Mouse (Mus musculus) urinary bladder, postnatal 25 days (tissue): ENCODE measurements around the gene Piezo1.

ENCODE experiments used
- DNase-seq: peaks from one replicate; pipeline ENCODE4 v3.0.0; 2022; ENCODE audit warnings: low spot score

Gene Piezo1

DNA sequence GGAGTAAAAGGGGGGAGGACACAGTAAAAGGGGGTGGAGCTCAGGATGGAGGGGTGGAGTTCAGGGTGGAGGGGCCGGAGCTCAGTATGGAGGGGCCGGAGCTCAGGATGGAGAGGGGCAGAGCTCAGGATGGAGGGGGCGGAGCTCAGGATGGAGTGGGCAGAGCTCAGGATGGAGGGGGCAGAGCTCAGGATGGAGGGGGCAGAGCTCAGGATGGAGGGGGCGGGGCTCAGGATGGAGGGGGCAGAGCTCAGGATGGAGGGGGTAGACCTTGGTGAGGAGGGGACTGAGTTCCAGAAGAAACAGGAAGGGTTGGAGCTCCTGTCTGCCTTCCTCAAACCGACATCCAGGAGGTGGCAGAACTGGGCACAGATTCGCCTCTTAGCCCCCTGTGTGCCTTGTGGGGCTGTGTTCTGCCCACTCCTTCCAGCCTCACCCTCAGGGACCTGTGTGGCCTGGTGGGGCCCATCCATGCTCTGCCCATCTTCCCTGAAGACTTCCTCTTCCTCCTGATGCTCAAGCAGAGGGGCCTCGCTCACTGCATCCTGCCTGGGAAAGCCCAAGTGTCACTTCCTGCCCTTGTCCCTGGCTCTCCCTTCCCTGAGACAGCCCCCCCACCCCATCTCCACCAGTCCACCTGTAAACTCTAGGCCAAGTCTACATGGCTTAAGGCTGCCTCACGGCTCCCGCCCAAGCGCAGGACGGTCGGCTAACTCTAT, 54.0 kb downstream of the Piezo1 start:
- no peak for DNase-seq

DNA sequence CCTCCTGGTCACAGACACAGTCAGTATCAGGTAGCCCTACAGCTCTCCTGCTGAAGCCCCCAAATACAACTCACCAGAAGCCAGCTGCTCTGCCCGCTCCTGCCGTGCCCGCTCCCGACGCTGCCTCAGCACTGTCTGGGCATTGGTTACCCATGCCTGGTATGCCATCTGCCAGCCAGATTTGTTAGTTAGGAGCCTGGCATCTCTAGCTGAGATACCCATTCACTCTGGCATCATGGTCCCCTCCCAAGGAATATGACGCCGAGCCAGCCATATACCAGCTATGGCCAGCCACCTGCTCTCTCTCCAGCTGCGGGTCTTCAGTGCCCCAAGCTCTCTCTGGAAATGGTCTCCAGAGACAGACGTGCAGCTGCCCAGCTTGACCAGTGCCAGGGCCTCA, 62.7 kb downstream of the Piezo1 start:
- no peak for DNase-seq

DNA sequence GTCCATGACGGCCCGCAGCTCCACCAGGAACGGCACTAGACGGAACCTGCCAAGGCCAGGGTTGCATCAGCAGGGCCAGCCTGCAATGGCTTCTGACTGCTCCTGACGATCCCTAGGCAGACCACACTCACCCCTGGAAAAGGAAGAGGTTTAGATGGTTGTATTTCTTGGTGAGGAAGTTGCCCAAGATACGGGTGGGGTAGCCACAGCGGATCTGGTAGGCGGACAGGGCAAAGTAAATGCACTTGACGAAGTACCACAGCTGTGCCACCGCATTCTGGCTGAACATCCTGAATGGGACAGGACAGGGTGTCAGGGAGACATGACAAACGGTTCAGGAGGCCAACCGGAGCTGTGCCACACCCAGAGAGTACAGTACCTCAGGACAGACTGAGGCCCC, 66.3 kb downstream of the Piezo1 start:
- DNase-seq, result no peak

DNA sequence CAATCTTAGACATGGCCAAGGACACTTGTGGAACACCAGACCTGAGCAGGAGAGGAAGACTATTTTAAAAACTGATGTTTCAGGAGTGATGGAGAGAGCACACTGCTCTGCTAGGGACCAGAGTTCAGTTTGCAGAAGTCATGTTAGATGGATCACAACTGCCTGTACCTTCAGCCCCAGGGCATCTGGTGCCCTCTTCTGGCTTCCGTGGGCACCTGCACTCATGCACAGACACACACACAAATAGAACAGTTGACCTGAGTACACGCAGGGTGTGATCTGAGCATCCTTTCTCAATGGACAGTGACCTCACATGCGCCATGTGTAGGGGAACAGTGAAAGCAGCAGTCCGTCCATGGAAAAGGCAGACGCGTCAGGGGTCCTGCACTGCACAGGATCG, 67.3 kb downstream of the Piezo1 start:
- DNase-seq, result no peak

DNA sequence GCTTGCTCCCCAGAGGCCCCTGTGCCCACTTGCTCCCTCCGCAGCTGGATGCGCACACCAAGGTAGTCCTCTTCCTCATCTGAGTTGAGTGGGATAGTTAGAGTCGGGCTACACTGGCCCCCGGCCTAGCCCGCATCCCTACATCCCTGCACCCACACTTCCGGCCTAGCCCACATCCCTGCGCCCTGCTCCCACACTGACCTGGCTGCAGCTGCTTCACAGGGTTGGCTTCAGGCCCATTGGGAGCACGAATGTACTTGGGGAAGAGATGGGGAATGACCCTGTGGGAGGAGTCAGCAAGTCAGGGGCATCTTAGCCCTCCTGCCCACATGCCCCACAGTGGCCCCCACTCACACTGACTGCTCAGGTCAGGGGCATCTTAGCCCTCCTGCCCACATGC, 68.7 kb downstream of the Piezo1 start:
- DNase-seq, result no peak

DNA sequence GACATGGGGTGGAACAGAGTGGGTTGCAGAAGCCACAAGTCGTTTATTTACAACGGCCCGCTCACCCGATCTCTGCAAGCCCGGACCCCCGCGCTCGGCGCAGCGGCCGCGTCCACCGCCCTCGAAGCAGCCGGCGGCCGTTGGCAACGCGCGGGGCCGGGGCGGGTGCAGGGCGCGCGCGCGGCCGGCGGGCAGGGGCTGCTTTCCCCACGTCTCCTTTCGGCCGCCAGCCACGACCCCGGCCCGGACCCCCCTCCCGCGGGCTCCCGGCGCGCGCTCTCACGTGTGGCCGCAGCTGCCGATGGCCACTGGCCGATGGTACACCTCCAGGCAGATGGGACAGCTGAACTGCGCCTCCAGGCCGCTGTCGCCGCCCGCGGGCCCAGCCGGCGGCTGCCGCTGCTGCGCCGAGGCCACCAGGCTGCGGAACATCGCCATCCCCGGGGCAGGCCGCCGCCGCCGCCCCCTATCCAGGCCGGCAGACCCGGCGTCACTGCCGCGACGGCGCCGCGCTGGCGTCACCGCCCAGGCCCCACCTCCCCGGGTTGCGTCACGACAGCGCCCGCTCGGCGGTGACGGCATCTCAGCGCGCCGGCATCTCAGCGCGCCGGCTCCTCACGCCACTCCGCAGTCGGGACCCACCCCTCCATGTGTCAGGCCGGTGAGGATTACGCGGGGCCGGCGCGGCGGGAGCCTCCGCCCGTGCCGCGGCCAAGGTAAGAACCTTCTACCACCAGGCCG, 75.4 kb downstream of the Piezo1 start, which contains the start of the genes Rnf166 and Ctu2:
TSS of gene Rnf166 (minus strand) at position 485 of the 741 bp plus-strand sequence.
TSS of gene Ctu2 (plus strand) at position 564 of the 741 bp plus-strand sequence.
- peak; percentile 95 for DNase-seq

DNA sequence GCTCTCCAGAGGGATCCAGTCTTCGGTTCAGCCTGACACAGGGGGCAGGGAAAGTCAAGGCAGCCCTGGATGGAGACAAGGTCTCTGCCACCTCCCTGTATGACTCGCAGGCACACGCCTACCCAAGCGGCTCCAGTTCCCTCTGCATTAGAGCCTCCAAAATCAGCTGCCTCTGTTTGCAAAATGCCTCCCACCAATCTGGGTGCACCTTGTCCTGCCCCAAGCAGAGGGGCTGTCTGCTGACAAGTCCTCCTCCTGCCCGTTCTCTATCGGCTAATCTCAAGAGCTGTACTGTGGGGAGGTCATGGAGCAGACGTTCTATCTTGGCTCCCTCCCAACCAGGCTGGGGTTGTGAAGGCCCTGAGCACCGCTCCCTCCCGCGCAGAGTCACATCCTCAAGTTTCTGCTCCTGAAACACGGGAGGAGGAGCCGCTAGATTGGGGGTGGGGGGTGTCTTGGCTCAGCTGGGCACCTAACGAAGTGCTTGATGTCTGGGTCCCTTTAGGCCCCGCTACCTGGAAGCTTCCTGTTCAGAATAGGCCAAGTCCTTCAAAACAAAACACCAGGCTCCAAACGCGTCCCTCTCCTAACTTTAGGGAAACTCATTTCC, 76.1 kb downstream of the Piezo1 start:
- peak; percentile 29 for DNase-seq

DNA sequence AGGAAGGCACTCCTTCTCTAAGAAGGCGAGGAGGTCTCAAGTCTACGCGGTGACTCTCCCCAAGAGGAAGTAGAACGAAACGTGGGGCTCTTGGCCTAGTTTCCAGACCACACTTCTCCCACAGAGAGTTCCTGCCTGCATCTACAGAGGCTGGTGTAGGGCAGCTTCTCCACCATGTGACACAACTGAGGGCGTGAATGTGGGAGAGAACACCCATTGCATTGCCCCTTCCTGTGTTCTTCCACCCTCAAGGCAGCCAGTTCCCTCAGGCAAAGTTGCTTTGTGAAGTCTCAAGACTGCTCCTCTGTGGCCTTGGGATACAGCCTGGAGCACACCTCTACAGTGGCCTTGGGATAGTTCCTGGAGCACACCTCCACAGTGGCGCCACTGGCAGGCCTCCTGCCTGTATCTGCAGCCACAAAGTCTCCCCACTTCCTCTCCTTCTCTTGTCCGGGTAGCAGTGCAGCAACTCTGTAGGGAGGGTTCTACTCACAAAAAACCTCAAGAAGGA, 77.2 kb downstream of the Piezo1 start:
- DNase-seq, result no peak

DNA sequence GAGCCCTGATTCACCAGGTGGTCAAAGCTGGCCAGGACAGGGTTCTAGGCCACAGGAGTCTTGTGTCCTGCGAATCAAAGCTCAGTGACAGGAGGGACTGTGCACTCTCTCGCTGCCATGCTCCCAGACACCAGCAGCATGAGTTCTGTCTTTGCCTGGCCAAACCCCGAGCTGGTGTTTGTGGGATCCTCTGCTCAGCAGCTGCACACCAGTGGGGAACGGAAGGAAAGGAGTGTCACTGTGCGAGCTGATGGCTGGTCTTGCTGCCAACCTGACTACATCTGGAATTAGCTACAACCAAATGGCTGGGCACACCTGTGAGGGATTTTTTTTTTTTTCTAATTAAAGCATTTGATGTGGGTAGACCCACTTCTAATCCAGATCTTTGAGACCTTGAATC, 80.4 kb downstream of the Piezo1 start:
- no peak for DNase-seq

DNA sequence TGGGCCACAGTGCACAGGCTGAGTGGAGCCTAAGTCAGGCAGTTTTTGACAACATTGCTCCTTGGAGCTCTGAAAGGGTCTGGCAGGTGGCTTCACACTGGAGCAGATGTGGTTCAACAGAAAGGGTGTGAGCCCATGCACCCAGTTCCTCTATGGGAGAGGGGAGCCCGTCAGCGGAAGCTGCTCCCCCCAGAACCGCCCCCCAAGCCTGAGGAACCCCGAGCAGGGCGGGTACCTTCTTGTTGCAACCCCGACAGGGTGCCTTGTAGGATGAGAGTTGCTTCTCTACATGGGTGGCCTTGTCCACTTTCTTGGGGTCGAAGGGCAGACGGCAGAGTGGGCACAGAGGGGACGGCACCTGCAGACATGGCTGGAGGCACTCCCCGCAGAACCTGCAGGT, 81.2 kb downstream of the Piezo1 start:
- DNase-seq, result no peak

DNA sequence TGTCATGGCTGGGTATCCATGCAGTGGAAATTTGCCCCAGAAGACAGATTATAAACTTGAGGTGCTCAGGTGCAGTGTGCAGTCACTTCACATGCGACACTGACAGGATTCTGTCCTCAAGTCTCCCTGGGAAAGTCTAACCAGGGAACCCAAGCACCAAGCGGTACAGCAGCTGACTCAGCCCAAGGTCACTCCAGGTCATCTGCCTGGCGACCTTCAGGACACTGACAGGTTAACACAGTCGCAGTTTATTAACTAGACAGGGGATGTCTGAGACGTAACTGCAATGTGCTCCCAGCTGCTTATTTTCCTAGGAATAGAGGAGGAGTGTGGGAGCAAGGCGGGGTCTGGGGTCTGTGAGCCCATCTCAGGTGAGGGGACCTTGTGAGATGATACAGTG, 81.7 kb downstream of the Piezo1 start:
- DNase-seq, result no peak

DNA sequence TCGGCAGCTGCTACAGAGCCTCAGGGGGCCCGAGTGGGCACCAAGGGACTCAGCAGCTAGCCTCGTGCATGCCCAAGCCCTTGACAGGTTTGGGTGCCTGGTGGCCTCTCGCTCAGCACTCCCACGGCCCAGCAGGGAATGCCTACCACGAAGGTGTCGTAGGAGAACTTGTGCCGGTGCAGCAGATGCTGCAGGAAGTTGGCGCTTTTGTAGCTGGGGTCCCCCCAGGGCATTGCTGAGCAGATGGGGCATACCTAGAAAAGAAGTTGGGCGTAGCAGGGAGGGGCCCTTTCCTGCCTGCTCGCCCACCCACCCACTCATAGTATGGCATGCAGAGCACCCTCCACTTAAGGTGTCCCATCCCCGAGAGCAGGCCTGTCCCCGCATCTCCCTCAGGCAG, 83.3 kb downstream of the Piezo1 start:
- no peak for DNase-seq

DNA sequence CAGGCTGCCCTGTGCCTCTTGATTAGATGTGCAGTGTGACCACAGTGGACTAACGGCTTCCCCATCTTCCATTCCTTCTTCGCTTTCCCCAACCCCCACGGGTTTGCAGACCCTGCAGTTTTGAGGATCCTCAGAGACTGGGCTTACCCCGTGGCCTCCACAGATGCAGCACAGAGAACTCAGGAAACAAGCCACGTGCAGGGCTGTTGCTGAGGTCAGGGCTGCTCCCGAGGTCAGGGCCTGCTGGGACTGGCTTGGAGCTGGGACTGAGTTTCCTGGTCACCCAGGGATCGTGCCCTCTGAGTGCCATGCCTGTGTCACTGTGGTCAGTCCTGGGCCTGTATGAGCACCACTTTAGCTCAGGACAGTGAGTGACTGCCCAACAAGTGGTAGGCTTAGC, 86.1 kb downstream of the Piezo1 start:
- no peak for DNase-seq

DNA sequence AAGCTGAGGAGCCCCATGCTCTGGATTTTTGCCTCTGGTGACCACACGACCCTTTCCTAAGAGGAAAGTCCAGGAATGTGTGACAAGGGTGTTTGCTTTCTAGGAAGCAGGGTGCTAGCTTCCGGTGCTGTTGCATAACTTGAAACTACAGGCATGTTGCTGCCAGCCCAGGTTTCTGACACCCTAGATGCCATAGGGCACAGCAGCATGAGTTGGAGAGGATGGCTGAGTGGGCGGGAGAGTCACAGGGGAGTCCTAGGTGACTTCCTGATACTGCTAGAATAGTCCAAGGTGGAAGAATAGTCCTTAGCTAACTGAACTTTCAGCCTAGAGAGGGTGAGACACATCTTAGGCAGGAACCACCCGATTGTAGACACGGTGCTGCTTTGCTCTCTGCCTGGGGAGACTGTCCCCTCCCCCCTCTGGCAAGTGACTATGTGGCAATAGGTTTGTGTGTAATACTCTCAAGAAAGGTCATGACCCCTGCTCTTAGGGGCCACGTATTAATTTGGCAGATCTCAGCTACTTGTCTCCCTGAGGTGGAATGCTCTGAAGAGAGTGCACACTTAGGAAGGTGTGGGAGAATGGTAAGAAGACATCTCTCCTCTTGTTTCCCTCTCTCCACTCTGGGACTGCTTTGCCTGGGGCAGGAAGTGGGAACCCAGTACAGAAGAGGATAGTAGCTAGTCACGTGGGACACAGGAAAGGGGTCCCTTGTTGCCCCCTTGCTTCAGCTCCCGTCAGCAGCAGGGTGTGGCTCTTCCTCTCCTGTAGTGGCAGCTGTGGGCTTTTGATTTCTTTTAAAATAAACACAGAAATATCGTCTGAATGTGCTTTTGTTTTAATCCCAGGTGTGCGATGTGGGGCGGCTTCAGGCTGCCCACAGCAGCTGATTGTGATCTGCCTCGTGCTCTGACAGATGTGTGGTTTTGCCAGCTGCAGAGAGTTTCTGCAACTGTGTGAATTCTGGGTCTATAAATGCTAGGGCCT, 87.2 kb downstream of the Piezo1 start:
- peak; percentile 22 for DNase-seq

DNA sequence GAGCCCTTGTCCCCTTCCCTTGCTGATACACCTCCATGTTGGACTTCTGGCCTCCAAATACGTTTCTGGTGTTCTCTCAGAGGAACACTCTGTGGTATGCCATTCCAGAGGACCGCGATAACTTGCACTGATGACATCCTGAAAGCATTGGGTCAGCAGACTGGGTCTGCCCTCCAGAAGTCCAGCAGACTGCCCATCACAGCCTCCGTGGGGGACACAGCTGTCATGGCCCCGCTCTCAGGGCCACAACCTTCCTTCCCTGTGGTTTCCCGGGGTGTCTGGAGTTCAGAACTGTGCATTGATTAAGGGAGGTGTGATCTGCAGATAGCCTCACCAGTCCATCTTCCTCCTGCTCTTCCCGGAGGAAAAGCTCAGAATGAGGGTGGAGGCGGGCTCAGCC, 88.6 kb downstream of the Piezo1 start:
- DNase-seq, result no peak

DNA sequence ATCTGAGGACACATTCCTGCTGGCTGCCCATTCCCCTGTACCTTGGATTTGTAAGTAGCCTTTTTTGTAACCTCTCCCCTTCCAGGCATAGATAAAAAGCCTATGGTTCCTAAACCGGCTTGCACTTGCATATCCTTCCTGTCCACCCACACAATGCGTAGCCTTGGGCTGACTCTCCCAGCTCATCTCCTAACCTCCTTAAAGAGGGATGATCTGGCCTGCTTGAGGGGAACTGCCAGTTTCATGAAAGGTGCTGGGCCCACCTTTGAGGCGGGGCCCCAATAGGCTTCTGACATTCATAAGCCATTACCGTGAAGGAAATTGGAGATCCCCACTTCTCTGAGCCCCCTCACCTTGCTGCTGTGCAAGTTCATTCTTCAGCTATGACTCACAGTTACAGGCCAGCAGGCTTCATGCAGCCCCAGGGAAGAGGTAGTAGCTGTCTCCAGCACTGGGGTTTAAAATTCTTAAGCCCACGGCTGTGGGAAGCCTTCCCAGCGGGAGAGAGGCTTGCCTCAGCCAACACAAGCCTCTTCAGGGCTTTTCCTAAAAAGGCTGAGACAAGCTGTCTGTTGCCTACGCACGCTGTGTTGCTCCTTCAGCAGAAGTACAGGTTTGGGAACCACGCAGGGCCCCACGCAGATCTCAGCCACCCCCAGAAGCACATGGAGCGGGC, 89.5 kb downstream of the Piezo1 start:
- no peak for DNase-seq

DNA sequence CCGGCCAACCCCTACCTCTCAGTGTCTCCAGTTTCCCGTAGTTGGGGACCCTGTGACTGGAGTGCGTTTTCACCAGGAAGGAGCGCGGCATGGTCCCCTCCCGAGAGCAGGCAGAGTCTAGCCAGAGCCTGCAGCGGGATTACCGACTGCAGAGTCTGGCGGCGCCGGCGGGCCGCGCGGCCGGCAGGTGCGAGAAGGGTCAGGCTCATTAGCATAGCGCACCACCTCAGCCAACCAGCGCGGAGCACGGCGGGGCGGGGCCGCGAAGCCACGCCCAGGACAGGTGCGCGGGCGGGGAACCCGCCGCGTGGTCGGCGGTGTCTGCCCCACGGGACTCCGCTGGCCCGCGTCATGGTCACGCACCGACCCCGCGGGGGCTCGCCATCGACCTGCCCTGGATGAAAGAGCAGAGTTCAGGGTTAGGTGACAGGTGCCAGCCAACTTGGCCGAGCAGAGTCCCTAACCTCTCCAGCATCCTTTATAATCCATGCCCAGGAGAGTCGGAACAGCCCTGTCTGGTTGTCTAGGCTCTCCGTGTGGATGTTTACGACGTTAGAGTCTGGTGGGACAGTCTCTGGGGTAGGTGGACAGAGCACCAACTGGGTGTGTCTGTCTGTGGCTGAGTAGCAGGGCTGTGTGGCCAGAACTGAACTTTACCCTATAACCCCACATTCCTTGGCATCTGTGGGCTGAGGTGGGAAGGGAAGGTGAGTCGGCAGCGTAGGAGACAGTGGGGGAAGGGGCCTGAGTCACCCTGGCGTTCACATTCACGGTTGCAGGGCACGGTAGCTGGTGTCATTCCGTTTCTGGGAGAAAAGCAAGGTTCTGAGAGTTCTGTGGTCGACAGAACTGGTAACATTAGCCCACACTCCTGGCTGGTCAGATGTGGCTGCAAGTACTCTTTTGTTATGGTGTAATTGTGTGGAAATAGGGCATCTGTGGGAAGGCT, 90.3 kb downstream of the Piezo1 start, which contains the start of gene Snai3:
TSS of gene Snai3 (minus strand) at position 210 of the 949 bp plus-strand sequence.
- DNase-seq, result peak; percentile 68

DNA sequence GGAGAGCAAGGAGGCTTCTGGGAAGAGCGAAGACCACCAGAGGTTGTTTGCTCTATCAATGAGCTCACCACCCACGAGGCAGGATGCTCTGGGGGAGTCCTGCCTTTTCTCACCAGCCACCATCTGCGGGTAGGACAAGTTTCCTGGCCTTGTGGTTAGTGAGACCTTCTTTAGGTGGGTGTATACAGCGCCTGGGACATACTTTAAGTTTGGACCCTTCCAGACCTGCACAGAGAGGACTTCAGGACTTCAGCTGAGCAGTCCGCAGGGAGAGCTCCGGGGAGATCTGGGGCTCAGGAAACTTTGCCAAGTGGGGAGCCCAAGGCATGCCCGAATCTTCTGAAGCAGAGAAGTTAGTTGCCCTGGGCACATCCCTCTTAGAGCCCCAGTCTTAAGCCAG, 91.1 kb downstream of the Piezo1 start:
- DNase-seq, result no peak

DNA sequence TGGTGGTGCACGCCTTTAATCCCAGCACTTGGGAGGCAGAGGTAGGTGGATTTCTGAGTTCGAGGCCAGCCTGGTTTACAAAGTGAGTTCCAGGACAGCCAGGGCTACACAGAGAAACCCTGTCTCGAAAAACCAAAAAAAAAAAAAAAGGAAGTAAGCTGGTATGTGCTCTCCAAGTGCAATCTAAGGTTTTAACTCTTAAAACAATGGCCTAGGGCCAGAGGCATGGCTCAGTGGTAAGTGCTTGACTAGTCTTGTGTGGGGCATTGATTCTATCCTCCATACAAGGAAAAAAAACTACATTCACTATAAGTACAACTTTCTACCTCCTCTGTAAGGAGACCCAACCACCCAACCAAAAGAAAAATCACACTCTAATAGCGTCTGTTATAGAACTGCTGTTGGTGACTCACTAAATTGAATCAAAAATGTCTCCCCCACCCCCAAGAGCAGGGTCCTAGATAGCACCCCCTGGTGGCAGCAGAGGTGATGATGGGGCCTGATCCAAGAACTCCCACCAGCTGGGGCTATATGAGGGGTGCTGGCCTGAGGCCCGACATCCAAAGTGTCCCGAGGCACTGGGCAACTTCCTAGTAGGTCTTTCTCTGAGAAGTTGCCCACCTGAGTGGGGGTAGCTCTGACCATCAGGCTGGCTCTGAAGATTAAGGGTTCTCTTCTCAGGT, 91.8 kb downstream of the Piezo1 start:
- DNase-seq, result no peak
